Mouse (Mus musculus) stomach, postnatal 0 days (tissue): ENCODE data around the gene Sepsecs. TPM values are rescaled to one million over a fixed set of nuclear protein-coding genes. Genes with fewer than 3 reads are reported as not detected.

Experiments
- ATAC-seq: fragments of 200-750 bp; cut with Nextera tagmentation; 2 replicates; pipeline ENCODE4 v1.8.0; 2017; ENCODE audit not compliant: low FRiP score, low TSS enrichment
- DNase-seq: peaks from one replicate; pipeline ENCODE4 v3.0.0-alpha.2; 2016; ENCODE audit warnings: low spot score
- H3K27ac ChIP-seq: fragments of 300-500 bp; sonication (generic); replicated peaks from 2 replicates; pipeline ENCODE4 v1.5.1; 2014; ENCODE audit warnings: mild to moderate bottlenecking, control low read depth
- H3K27me3 ChIP-seq: fragments of 300-500 bp; sonication (generic); 2 replicates; pipeline ENCODE4 v1.6.1; 2014; ENCODE audit warnings: low read length; ENCODE audit not compliant: control insufficient read depth, insufficient read depth
- H3K36me3 ChIP-seq: fragments of 300-500 bp; sonication (generic); 2 replicates; pipeline ENCODE4 v1.6.1; 2014; ENCODE audit warnings: low read length, mixed read lengths; ENCODE audit not compliant: control insufficient read depth, insufficient read depth
- H3K4me1 ChIP-seq: fragments of 300-500 bp; sonication (generic); replicated peaks from 2 replicates; pipeline ENCODE4 v1.6.1; 2014; ENCODE audit warnings: antibody characterized with exemption; ENCODE audit not compliant: control insufficient read depth, insufficient read depth
- H3K4me2 ChIP-seq: fragments of 300-500 bp; sonication (generic); replicated peaks from 2 replicates; pipeline ENCODE4 v1.6.1; 2014; ENCODE audit warnings: low read depth, mild to moderate bottlenecking, control low read depth, moderate library complexity
- H3K4me3 ChIP-seq: fragments of 300-500 bp; sonication (generic); 2 replicates; pipeline ENCODE4 v1.5.1; 2014; ENCODE audit warnings: low read depth, low read length, control low read depth
- H3K9ac ChIP-seq: fragments of 300-500 bp; sonication (generic); 2 replicates; pipeline ENCODE4 v1.6.1; 2014; ENCODE audit warnings: mild to moderate bottlenecking, low read length, control low read depth, mixed read lengths
- H3K9me3 ChIP-seq: fragments of 300-500 bp; sonication (generic); 2 replicates; pipeline ENCODE4 v1.6.1; 2016; ENCODE audit warnings: low read length; ENCODE audit not compliant: control insufficient read depth
- CTCF ChIP-seq: IDR thresholded peaks from 2 replicates; pipeline ENCODE4 v1.5.1; 2016; ENCODE audit warnings: antibody characterized with exemption, low read depth, mild to moderate bottlenecking, moderate library complexity
- EP300 ChIP-seq: optimal IDR thresholded peaks from 2 replicates; pipeline ENCODE3; 2016; ENCODE audit warnings: antibody characterized with exemption
- WGBS: fragments of 180-500 bp; shearing (Covaris S2); extraction: QIAGEN DNeasy Blood & Tissue Kit; methylation state at CpG from one replicate; pipeline ENCODE4 v1.1.7; 2014; 5-methylcytosine and 5-hydroxymethylcytosine counted together
- polyA plus RNA-seq: library from polyadenylated mRNA; unstranded; fragments of >200 nt; fragmentation: Nextera tagmentation; extraction: Ambion mirVana; gene quantifications from 2 replicates; pipeline ENCODE4 v1.2.1, GENCODE M21; 2015

Sepsecs gene
- polyA plus RNA-seq, 1 experiment from 2014 or later: 6.1 TPM

GRCm38 (mm10) chr5:52673341-52673740 lies 3.8 kb upstream of the Sepsecs start:
- H3K9ac ChIP-seq: no peak overlapping the region
- no peaks in the 10 kb centered on the region for H3K36me3 ChIP-seq
- TF ChIP-seq CTCF: no peak
- TF ChIP-seq EP300: no peak
- no peaks in the 10 kb centered on the region for H3K27me3 ChIP-seq
- H3K27ac ChIP-seq: no peak overlapping the region
- H3K4me2 ChIP-seq: no peak overlapping the region
- H3K4me1 ChIP-seq: no peaks in the 10 kb centered on the region
- DNase-seq (no peak), ATAC-seq (no peak)
- 50% methylated on average over 9 of the region's 9 CpGs for WGBS
- no peaks in the 10 kb centered on the region for H3K9me3 ChIP-seq
- H3K4me3 ChIP-seq: no peak overlapping the region

DNA sequence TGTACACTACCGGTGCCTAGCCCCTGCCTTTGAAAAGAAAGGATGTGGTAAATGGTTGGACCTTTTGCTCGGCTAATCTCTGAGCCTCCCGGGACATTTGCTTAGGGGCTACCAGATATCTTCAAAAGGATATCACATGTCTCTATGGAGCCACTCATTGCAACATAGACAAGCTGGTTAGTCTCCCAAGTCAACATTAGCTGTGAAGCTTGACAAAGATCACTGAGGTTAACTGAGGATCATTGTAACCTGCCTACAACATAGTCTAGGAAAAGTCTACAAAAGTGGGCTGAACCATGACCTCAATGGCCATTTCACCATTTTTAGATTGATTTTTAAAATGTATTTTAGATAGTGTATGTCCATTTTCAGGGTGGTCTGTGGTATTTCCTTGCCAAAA lies 1.2 kb upstream of the Sepsecs start:
- ATAC-seq (no peak), DNase-seq (no peak)
- no peaks in the 10 kb centered on the region for H3K27me3 ChIP-seq
- H3K36me3 ChIP-seq: no peaks in the 10 kb centered on the region
- H3K4me1 ChIP-seq: no peaks in the 10 kb centered on the region
- H3K4me2 ChIP-seq: no peak overlapping the region
- no peak overlapping the region for H3K27ac ChIP-seq
- no peak for TF ChIP-seq EP300
- no peak for TF ChIP-seq CTCF
- no peak overlapping the region for H3K4me3 ChIP-seq
- no peak overlapping the region for H3K9ac ChIP-seq
- H3K9me3 ChIP-seq: no peaks in the 10 kb centered on the region
- 69% methylated on average over 3 of the region's 3 CpGs for WGBS

GRCm38 (mm10) chr5:52666766-52667165 lies 2.7 kb downstream of the Sepsecs start:
- Histone ChIP-seq H3K4me3 (no peak overlapping the region), H3K4me2 (no peak overlapping the region), H3K27ac (no peak overlapping the region), H3K27me3 (no peaks in the 10 kb centered on the region), H3K9ac (no peak overlapping the region), H3K36me3 (peaks cover 9% of the 10 kb centered on the region; the same call in 1 of the 2 replicates), H3K4me1 (no peaks in the 10 kb centered on the region), H3K9me3 (no peaks in the 10 kb centered on the region)
- ATAC-seq (no peak), DNase-seq (no peak)
- WGBS: 85% methylated on average over 3 of the region's 3 CpGs
- TF ChIP-seq CTCF: no peak
- TF ChIP-seq EP300: no peak

DNA sequence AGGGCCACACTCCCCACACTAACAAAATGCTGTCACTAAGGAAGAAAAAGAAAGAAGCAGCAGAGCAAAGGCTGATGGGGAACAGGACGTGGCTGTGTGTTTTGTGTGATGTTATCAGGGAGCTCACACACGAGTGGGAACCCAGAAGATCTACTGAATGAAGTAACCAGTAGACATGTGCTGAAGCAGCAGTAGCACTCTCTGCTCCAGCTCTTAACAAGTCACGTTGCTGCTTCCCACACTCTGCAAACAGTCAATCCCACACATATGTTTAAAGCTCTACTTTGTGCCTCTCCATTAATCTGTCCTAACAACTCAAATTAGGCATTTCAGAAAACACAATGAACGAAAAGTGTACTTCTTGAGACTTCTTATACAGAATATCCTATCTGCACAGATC lies 11.6 kb downstream of the Sepsecs start:
- Histone ChIP-seq H3K4me1 (no peaks in the 10 kb centered on the region), H3K4me3 (no peak overlapping the region), H3K27me3 (no peaks in the 10 kb centered on the region), H3K36me3 (peaks cover 8% of the 10 kb centered on the region; the same call in 1 of the 2 replicates), H3K4me2 (no peak overlapping the region), H3K9me3 (no peaks in the 10 kb centered on the region), H3K27ac (no peak overlapping the region), H3K9ac (no peak overlapping the region)
- no peak for DNase-seq
- no peak for ATAC-seq
- WGBS: 72% methylated on average over 4 of the region's 4 CpGs
- TF ChIP-seq EP300 (no peak), CTCF (no peak)

DNA sequence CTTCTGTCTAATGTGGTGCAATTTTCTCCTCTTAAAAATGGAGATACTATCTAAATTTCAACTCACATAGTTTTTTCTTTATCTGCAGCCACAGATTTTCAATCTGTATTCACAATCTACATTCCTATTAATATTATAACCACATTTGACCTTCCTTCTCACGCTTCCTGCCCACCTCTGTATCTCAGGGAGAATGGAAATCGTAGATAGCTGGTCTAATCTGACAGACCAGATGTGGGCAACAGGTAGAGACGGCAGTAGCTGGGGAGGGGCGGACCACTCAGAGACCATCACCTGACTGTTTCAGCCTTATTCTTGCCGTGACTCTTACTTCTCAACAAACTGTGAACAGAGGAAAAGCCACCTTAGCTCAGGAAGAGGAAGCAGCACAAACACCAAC lies 12.2 kb downstream of the Sepsecs start:
- Histone ChIP-seq H3K4me2 (no peak overlapping the region), H3K9me3 (no peaks in the 10 kb centered on the region), H3K9ac (no peak overlapping the region), H3K4me1 (no peaks in the 10 kb centered on the region), H3K27ac (no peak overlapping the region), H3K4me3 (no peak overlapping the region), H3K27me3 (no peaks in the 10 kb centered on the region), H3K36me3 (peaks cover 8% of the 10 kb centered on the region; the same call in 1 of the 2 replicates)
- DNase-seq: no peak
- 86% methylated on average over 5 of the region's 5 CpGs for WGBS
- TF ChIP-seq EP300 (no peak), CTCF (no peak)
- no peak for ATAC-seq

DNA sequence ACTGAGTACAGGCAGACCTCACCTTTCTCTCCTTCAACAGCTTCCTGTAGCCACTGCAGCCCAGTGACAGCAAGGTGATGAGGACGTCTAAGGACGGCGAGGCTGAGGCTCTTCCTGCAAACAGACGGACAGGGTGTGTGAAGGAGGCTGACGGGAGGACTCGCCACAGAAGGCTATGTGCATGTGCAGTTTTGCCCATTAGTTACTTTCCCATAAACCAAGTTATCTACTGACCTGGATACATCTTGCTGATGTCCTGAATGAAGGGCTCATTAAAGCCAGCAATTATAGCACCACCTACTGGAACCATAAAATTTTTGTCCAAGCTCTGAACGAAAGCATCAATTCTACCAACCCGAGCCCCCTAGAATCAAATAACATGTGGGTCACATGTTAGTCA lies 13.5 kb downstream of the Sepsecs start:
- no peaks in the 10 kb centered on the region for H3K27me3 ChIP-seq
- no peak overlapping the region for H3K9ac ChIP-seq
- H3K27ac ChIP-seq: no peak overlapping the region
- H3K36me3 ChIP-seq: peaks cover 2% of the 10 kb centered on the region; the same call in 1 of the 2 replicates
- ATAC-seq: no peak
- no peaks in the 10 kb centered on the region for H3K4me1 ChIP-seq
- no peak overlapping the region for H3K4me3 ChIP-seq
- H3K4me2 ChIP-seq: no peak overlapping the region
- no peaks in the 10 kb centered on the region for H3K9me3 ChIP-seq
- TF ChIP-seq CTCF: peak; percentile 74
- TF ChIP-seq EP300: no peak
- no peak for DNase-seq
- WGBS: 66% methylated on average over 8 of the region's 8 CpGs
